Mouse (Mus musculus) lung, adult 2 months (tissue): ENCODE measurements at regions not wholly inside any gene's neighbourhood (a gene's known extent, or its start where the extent isn't known, plus 50 kb on each side); places are given as distances from the start of the nearest gene placed in this dataset.

Source experiments
- DNase-seq: peaks from one replicate; pipeline ENCODE4 v3.0.0; 2022
- H3K4me1 ChIP-seq: fragments of 200-500 bp; 2 replicates; pipeline ENCODE4 v1.6.1; 2011; ENCODE audit warnings: low read length; ENCODE audit not compliant: control insufficient read depth, insufficient read depth
- H3K4me3 ChIP-seq: fragments of 200-500 bp; replicated peaks from 2 replicates; pipeline ENCODE3; 2011; ENCODE audit warnings: low read depth, mild to moderate bottlenecking, control low read depth, low read length; ENCODE audit errors: extremely low read depth
- CTCF ChIP-seq: fragments of 200-500 bp; IDR thresholded peaks from 2 replicates; pipeline ENCODE4 v1.5.1; 2011; ENCODE audit warnings: mild to moderate bottlenecking, low read length, control low read depth; ENCODE audit not compliant: insufficient read depth
- POLR2A ChIP-seq: fragments of 200-500 bp; IDR thresholded peaks from 2 replicates; pipeline ENCODE4 v1.6.1; 2011; ENCODE audit warnings: low read depth, mild to moderate bottlenecking, control low read depth, low read length, borderline replicate concordance; ENCODE audit errors: extremely low read depth
- WGBS: fragments of 180-500 bp; shearing (Covaris S2); methylation state at CpG from one replicate; pipeline ENCODE4 v1.1.7; 2018; 5-methylcytosine and 5-hydroxymethylcytosine counted together

- no peak overlapping the region for H3K4me3 ChIP-seq
- TF ChIP-seq CTCF = no peak
- no peak for TF ChIP-seq POLR2A
- no peaks in the 10 kb centered on the region; the same call in 1 of the 2 replicates for H3K4me1 ChIP-seq
- WGBS = 83% methylated on average over 9 of the region's 9 CpGs
- no peak for DNase-seq
Observed at GRCm38 (mm10) chr6:98690133-98690532, 347.6 kb upstream of the Gm765 start.

- WGBS = 67% methylated on average over 3 of the region's 3 CpGs
- TF ChIP-seq POLR2A (no peak), CTCF (no peak)
- no peak for DNase-seq
- no peak overlapping the region for H3K4me3 ChIP-seq
- no peaks in the 10 kb centered on the region; the same call in 1 of the 2 replicates for H3K4me1 ChIP-seq
Observed at GRCm38 (mm10) chr6:98689395-98689794, 346.8 kb upstream of the Gm765 start.

GRCm38 (mm10) chr6:98688624-98689023, 346.1 kb upstream of the Gm765 start:
- Histone ChIP-seq H3K4me3 (no peak overlapping the region), H3K4me1 (no peaks in the 10 kb centered on the region)
- DNase-seq = no peak
- TF ChIP-seq POLR2A = no peak
- no peak for TF ChIP-seq CTCF
- 88% methylated on average over 2 of the region's 2 CpGs for WGBS

GRCm38 (mm10) chr6:98666388-98666989, 323.9 kb upstream of the Gm765 start:
- WGBS = 38% methylated on average over 11 of the region's 11 CpGs

GRCm38 (mm10) chr6:98651827-98652226, 309.3 kb upstream of the Gm765 start:
- 83% methylated on average over 3 of the region's 3 CpGs for WGBS
- no peak for TF ChIP-seq CTCF
- no peak for TF ChIP-seq POLR2A
- Histone ChIP-seq H3K4me1 (no peaks in the 10 kb centered on the region), H3K4me3 (no peak overlapping the region)
- no peak for DNase-seq

More at GRCm38 (mm10) chr6:98666388-98666989, 323.9 kb upstream of the Gm765 start:
- DNase-seq = no peak
- H3K4me3 ChIP-seq = no peak overlapping the region
- TF ChIP-seq POLR2A = no peak
- no peak for TF ChIP-seq CTCF
- no peaks in the 10 kb centered on the region for H3K4me1 ChIP-seq

GRCm38 (mm10) chr6:98651315-98651714, 308.8 kb upstream of the Gm765 start:
- no peaks in the 10 kb centered on the region for H3K4me1 ChIP-seq
- DNase-seq = no peak
- no peak overlapping the region for H3K4me3 ChIP-seq
- TF ChIP-seq POLR2A (no peak), CTCF (no peak)

- DNase-seq = no peak
- Histone ChIP-seq H3K4me1 (no peaks in the 10 kb centered on the region), H3K4me3 (no peak overlapping the region)
- TF ChIP-seq CTCF (no peak), POLR2A (no peak)
- WGBS = 88% methylated on average over 5 of the region's 5 CpGs
Observed at GRCm38 (mm10) chr6:98640316-98640715, 297.8 kb upstream of the Gm765 start.

- 76% methylated on average over 6 of the region's 6 CpGs for WGBS
Observed at GRCm38 (mm10) chr6:98635816-98636215, 293.3 kb upstream of the Gm765 start.

GRCm38 (mm10) chr6:98632278-98633063, 289.9 kb upstream of the Gm765 start:
- Histone ChIP-seq H3K4me1 (peaks cover 2% of the 10 kb centered on the region; the same call in 1 of the 2 replicates), H3K4me3 (no peak overlapping the region)
- TF ChIP-seq CTCF = no peak
- TF ChIP-seq POLR2A = no peak
- WGBS = 28% methylated on average over 18 of the region's 18 CpGs
- no peak for DNase-seq

More at GRCm38 (mm10) chr6:98635816-98636215, 293.3 kb upstream of the Gm765 start:
- Histone ChIP-seq H3K4me1 (peaks cover 2% of the 10 kb centered on the region; the same call in 1 of the 2 replicates), H3K4me3 (no peak overlapping the region)
- TF ChIP-seq POLR2A (no peak), CTCF (no peak)
- no peak for DNase-seq

- H3K4me1 ChIP-seq = peaks cover 2% of the 10 kb centered on the region; the same call in 1 of the 2 replicates
- no peak for DNase-seq
- TF ChIP-seq POLR2A (no peak), CTCF (no peak)
- 82% methylated on average over 8 of the region's 8 CpGs for WGBS
- H3K4me3 ChIP-seq = no peak overlapping the region
Observed at GRCm38 (mm10) chr6:98631269-98631668, 288.7 kb upstream of the Gm765 start.

- no peak overlapping the region for H3K4me3 ChIP-seq
- 38% methylated on average over 4 of the region's 4 CpGs for WGBS
- H3K4me1 ChIP-seq = peaks cover 2% of the 10 kb centered on the region; the same call in 1 of the 2 replicates
- TF ChIP-seq CTCF (no peak), POLR2A (no peak)
- DNase-seq = no peak
Observed at GRCm38 (mm10) chr6:98629646-98630045, 287.1 kb upstream of the Gm765 start.
